Mouse (Mus musculus): ENCODE measurements at regions not wholly inside any gene's neighbourhood (a gene's known extent, or its start where the extent isn't known, plus 50 kb on each side); places are given as distances from the start of the nearest gene placed in this dataset.

GRCm38 (mm10) chr10:96297658-96298057 is 161.3 kb downstream of the Gm5426 start:
- no peak overlapping the region for H3K27ac ChIP-seq
- intact Hi-C loops (cut with DNase I), result no loop called here
- DNase-seq, result no peak
- no peak overlapping the region for H3K4me3 ChIP-seq
- no peak for TF ChIP-seq CTCF (IDR thresholded peaks at IDR 0.05)

- H3K27ac ChIP-seq, result no peak overlapping the region
- no peak overlapping the region for H3K4me3 ChIP-seq
- intact Hi-C loops (cut with DNase I), result no loop called here
- no peak for TF ChIP-seq CTCF (IDR thresholded peaks at IDR 0.05)
- peak; percentile 15 for DNase-seq
Measured at GRCm38 (mm10) chr10:96298566-96298965, 162.2 kb downstream of the Gm5426 start.

GRCm38 (mm10) chr10:96305701-96306100 is 169.3 kb downstream of the Gm5426 start:
- intact Hi-C loops (cut with DNase I), result no loop called here
- TF ChIP-seq CTCF (IDR thresholded peaks at IDR 0.05), result no peak
- DNase-seq, result no peak
- H3K4me3 ChIP-seq, result no peak overlapping the region
- peak overlapping the region; percentile 48 for H3K27ac ChIP-seq

- intact Hi-C loops (cut with DNase I), result no loop called here
Measured at GRCm38 (mm10) chr10:96308713-96309445, 172.5 kb downstream of the Gm5426 start.

GRCm38 (mm10) chr10:96309766-96310165 is 173.4 kb downstream of the Gm5426 start:
- intact Hi-C loops (cut with DNase I), result no loop called here
- DNase-seq, result no peak
- Histone ChIP-seq H3K4me3 (no peak overlapping the region), H3K27ac (peak overlapping the region; percentile 51)
- TF ChIP-seq CTCF (IDR thresholded peaks at IDR 0.05), result no peak

More at GRCm38 (mm10) chr10:96308713-96309445, 172.5 kb downstream of the Gm5426 start:
- DNase-seq, result peak; percentile 51
- TF ChIP-seq CTCF (IDR thresholded peaks at IDR 0.05), result no peak
- no peak overlapping the region for H3K4me3 ChIP-seq
- H3K27ac ChIP-seq, result peak overlapping the region; percentile 50

- no peak overlapping the region for H3K4me3 ChIP-seq
- intact Hi-C loops (cut with DNase I), result no loop called here
- DNase-seq, result no peak
- no peak overlapping the region for H3K27ac ChIP-seq
- TF ChIP-seq CTCF (IDR thresholded peaks at IDR 0.05), result no peak
Measured at GRCm38 (mm10) chr10:96325297-96325696, 188.9 kb downstream of the Gm5426 start.

GRCm38 (mm10) chr10:96330639-96331487 is 194.5 kb downstream of the Gm5426 start:
- TF ChIP-seq CTCF (IDR thresholded peaks at IDR 0.05), result no peak
- no peak for DNase-seq
- Histone ChIP-seq H3K4me3 (no peak overlapping the region), H3K27ac (peak overlapping the region; percentile 17; the same call in 1 of the 2 replicates)
- intact Hi-C loops (cut with DNase I), result no loop called here

GRCm38 (mm10) chr10:96332731-96333201 is 196.4 kb downstream of the Gm5426 start:
- intact Hi-C loops (cut with DNase I), result no loop called here
- Histone ChIP-seq H3K4me3 (no peak overlapping the region; the same call in none of the 2 replicates), H3K27ac (peak overlapping the region; percentile 83)
- peak; percentile 66 for DNase-seq
- no peak for TF ChIP-seq CTCF (IDR thresholded peaks at IDR 0.05)

- H3K4me3 ChIP-seq, result no peak overlapping the region
- TF ChIP-seq CTCF (IDR thresholded peaks at IDR 0.05), result peak; percentile 36
- intact Hi-C loops (cut with DNase I), result no loop called here
Measured at GRCm38 (mm10) chr10:96333224-96333623, 196.8 kb downstream of the Gm5426 start.

GRCm38 (mm10) chr10:96336271-96336670 is 199.9 kb downstream of the Gm5426 start:
- intact Hi-C loops (cut with DNase I), result no loop called here
- no peak for DNase-seq
- TF ChIP-seq CTCF (IDR thresholded peaks at IDR 0.05), result no peak
- H3K27ac ChIP-seq, result no peak overlapping the region
- H3K4me3 ChIP-seq, result no peak overlapping the region

More at GRCm38 (mm10) chr10:96333224-96333623, 196.8 kb downstream of the Gm5426 start:
- DNase-seq, result peak; percentile 20
- H3K27ac ChIP-seq, result peak overlapping the region; percentile 83

- TF ChIP-seq CTCF (IDR thresholded peaks at IDR 0.05), result no peak
- DNase-seq, result no peak
- H3K4me3 ChIP-seq, result no peak overlapping the region
- no peak overlapping the region for H3K27ac ChIP-seq
- intact Hi-C loops (cut with DNase I), result no loop called here
Measured at GRCm38 (mm10) chr10:96337088-96337666, 200.8 kb downstream of the Gm5426 start.

GRCm38 (mm10) chr10:96337797-96338608 is 201.6 kb downstream of the Gm5426 start:
- TF ChIP-seq CTCF (IDR thresholded peaks at IDR 0.05), result no peak
- H3K27ac ChIP-seq, result no peak overlapping the region
- DNase-seq, result no peak
- H3K4me3 ChIP-seq, result no peak overlapping the region
- intact Hi-C loops (cut with DNase I), result no loop called here

Measured in gastrocnemius, adult 2 months (tissue).